Mouse (Mus musculus) hindlimb bud, embryonic 11.5 days (tissue): ENCODE results near the gene Pigk.

ENCODE experiments used
- DNase-seq: peaks from one replicate; pipeline ENCODE4 v3.0.0-alpha.2; 2012; ENCODE audit warnings: low read depth, low spot score; ENCODE audit errors: extremely low spot score

Gene Pigk

DNA sequence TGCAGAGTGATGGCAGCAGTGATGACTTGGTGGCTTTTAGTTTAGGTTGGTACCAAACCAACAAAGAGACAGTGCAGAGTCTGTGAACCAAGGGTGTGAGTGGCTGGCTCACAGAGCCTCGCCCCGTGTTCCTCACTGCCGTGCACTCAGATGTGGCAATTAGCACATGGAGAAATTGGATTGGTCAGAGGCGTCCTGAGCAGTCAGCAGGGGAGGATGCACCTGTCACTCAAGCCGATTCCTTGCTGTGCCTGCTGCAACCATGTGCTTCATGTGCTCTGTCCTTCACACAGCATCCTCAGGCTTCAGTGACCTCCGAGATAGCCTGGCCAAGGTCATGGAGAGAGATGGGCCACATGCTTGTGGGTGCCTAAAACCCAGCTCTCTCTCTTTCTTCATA, 14.3 kb downstream of the Pigk start:
- no peak for DNase-seq

GRCm38 (mm10) chr3:152733011-152733410, 19.1 kb downstream of the Pigk start:
- no peak for DNase-seq

DNA sequence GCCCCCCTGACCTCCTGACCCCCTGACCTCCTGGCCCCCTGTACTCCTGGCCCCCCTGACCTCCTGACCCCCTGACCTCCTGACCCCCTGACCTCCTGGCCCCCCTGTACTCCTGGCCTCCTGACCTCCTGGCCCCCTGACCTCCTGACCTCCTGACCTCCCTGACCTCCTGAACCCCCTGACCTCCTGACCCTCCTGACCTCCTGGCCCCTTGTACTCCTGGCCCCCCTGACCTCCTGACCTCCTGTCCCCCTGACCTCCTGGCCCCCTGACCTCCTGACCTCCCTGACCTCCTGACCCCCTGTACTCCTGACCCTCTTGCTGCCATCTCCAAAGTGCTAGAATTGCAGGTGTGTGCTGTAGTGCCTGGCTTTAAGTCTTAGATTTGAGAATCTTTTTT, 19.6 kb downstream of the Pigk start:
- DNase-seq, result no peak

GRCm38 (mm10) chr3:152734100-152734499, 20.2 kb downstream of the Pigk start:
- no peak for DNase-seq

- no peak for DNase-seq
Observed at GRCm38 (mm10) chr3:152735601-152736250, 21.8 kb downstream of the Pigk start.

- DNase-seq, result no peak
Observed at GRCm38 (mm10) chr3:152744301-152744700, 30.4 kb downstream of the Pigk start.

DNA sequence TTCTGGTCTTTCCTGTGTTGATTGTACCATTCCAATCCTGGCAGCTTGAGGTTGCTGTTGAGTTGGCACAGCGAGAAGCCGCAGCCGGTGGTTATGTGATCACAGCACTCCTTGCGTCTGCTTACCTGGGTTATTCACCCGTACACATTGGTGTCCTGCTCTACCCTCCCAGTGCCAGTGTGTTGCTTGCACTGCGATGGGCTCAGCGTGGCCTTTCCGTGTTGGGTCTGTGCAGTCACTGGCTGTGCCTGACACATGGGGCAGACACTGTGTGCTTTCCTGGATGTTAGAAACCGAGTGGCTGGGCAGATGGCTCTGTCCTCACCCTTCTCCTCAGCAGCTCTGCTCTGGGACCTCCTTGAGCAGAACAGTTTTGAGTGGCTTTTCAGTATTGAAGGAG, 31.7 kb downstream of the Pigk start:
- no peak for DNase-seq

- DNase-seq, result peak; percentile 24
Observed at GRCm38 (mm10) chr3:152749461-152749871, 35.6 kb downstream of the Pigk start.

DNA sequence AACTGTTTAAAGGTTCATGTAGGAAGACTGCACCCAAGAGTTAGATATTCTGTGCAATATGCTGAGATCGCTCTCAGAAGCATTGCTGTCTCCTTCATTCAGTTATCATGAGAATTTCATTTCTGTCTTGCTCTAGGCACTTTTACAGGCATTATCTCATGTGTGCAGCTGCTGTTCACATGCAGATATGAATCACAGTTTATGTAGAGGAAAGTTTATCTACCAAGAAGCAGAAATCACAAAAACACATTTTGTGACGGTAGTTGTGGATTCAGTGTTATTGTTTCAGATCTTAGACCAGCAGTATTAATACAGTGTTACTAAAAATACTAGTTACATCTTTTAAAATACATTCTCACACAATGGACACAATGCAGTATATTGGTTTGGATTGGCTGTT, 36.0 kb downstream of the Pigk start:
- no peak for DNase-seq

DNA sequence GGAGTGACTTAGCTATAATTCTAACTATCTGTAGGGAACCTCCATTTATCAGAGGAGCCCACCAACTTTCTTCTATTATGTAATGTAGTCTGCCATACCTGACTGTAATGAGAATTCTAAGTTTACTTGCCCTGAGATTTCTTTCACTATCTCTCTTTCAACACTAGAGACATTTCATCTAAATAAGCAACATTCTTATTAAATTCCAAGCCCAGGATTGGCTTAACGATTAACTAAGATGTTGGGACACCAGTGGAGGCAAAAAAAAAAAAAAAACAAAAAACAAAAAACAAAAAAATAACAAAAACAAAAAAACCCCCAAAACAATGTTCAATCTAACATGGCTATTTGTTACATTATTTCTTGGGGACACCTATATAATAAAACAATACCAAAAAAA, 39.0 kb downstream of the Pigk start:
- no peak for DNase-seq

- DNase-seq, result no peak
Observed at GRCm38 (mm10) chr3:152753345-152753744, 39.4 kb downstream of the Pigk start.

- DNase-seq, result no peak
Observed at GRCm38 (mm10) chr3:152753920-152754764, 40.2 kb downstream of the Pigk start.

- no peak for DNase-seq
Observed at GRCm38 (mm10) chr3:152755515-152755914, 41.6 kb downstream of the Pigk start.

- DNase-seq, result no peak
Observed at GRCm38 (mm10) chr3:152756896-152757295, 43.0 kb downstream of the Pigk start.

DNA sequence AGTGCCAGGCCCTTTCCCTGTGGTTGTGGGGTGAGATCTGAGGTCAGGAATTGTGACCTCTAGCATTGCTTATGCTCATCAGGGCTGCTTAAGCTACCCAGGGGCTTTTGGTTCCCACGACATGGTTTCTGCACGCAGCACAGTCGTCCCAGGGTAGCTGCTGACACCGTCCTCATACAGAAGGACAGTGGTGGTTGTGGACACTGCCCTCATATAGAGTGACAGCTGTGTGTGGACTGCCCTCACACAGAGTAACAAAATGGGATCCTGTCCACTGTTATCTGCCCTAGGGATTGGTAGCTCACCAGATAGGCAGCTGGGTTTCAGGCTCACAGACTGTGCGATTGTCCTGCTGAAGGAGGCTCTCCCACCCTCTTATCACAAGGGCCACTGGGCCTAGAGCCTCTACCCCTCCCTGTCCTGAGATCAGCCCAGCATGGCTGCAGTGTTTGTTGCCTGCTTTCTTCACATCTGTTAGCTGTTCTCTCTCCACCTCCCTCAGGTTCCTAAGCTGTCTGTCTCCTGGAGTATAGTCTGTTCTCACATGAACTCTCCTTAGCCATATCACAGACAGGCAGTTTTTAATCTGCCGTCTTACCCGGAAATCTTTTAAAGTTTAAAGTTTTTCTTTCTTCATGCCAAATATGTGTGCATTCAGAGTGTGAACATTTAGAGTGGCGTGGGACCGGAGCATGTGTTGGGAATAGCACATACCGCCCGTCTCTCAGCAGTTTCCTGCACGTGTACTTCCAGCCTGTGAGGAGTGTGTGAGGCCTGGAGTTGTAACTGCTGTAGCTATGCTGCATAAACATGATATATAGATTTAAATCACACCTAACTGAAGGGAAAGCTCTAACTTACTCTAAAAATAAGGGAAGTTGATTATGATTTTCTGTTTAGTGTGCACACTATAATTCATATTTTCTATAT, 43.8 kb downstream of the Pigk start:
- DNase-seq, result no peak

- DNase-seq, result no peak
Observed at GRCm38 (mm10) chr3:152758500-152759032, 44.7 kb downstream of the Pigk start.

DNA sequence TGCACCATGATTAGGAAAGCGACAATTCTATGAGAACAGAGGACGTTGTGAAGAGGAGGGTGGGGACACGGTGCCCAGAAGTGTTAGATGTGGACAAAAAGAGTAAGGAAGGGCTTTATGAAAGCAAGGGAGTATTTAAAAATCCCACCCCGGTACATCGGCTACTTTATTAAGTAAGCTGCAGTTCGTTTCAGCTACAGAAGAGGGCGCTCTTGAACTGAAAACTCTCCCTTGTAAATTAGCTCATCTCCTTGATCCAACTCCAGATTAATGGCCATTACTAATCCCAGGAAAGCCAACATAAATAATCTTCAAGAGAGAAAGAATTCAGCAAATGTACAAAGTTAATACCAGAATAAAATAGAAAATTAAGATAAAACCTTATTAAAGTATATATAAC, 47.2 kb downstream of the Pigk start:
- DNase-seq, result peak; percentile 33

DNA sequence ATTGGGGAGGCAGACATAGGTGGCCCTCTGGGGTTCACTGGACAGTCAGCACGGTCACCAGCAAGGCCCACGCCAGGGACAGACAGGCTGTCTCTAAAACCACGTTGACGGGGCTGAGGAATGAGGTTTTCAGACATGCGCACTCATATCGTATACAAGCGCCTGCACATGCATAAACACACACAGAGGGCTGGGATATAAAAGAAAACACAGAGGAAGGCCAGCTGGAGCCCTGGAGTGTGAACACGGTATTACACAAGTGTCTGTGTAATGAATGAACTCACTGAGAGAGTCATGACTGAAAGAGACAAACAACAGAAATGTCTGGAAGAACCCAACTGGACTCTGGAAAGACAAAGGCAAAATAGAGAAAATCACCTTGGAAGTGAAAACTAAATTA, 47.8 kb downstream of the Pigk start:
- no peak for DNase-seq

DNA sequence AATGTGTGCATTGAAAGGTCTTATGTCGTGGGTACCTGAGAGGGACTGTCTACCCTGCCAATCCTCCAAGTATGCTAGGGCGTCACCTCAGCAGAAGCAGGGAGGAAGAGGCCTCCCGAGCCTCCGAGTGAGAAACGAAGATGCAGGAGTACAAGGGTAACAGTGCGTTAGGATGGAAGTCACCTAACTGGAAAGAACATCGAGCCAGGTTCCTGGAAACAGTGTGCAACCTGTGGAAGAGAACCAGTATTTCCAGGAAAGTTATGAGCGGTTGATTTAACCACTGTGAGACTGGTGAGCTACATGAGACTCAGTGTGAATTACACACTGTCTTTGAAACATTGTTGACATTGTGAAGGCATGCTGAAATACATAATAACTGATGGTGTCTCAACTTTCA, 48.4 kb downstream of the Pigk start:
- no peak for DNase-seq

DNA sequence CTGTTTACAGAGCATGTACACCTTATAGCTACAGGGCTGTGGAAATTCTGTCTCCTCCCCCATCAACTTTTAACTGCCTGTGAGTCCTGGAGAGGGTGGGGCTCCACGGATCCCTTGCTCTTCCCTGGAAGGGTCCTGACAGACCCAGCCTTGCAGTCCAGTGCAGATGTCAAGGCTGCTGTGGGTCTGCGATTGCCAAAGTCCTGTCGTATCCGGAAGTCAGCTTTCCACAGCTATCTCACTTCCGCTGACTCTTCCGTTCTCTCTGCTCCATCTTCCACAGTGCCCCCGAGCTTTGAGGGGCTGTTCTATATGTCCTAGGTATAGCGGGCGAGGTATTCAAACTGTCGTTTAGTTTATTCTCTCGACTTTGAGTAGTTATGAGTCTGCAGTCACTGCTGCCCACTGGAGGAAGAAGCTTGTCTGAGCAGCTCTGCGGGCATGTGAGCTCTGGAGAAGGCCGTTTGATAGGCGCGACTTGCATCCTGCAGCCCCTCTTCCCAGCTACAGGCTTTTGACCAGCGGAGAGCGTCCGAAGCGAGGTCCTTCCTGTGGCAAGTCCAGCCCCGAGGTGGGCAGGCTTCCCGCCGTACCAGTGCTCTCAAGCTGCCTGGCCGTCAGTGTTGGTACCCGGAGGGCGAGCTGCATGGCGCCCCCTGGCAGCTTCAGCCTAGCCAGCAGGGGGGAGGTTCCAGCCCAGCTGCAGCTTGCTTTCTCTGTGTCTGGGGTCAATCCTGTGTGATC, 49.4 kb downstream of the Pigk start:
- DNase-seq, result no peak
